In the genomic region with DNA sequence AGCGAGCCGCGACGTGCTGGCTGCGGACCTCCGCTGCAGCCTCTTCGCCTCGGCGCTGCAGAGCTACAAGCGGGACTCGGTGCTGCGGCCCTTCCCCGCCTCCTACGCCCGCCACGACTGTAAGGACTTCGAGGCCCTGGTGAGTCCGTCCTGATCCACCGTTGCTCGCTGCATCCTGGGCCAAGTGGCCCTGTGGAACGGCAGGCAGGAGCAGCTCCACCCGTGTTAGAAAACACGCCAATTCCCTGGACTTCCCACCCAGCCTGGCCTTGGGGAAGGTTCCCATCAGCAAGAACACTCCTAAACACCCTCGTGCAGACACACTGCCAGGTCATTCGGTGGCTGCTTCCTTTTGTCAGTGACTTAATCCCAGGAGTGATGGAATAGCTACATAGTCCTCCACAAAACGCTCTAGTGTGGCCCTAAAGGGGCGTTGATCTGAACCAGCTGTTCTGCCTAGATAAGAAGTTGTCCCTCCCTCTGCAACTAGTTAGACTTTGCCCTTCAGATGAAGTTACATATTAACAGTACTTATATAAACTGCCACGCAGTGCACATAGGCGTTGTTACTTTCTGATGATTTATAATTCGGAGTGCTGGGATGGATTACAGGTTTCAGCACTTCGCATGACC, we compare ENCODE assay signal across 8 mouse cellular contexts. TPM values are rescaled to one million over a fixed set of nuclear protein-coding genes. Genes with fewer than 3 reads are reported as not detected.
DNase-seq lines count a peak whose midpoint lies in the region; ATAC-seq and TF ChIP-seq lines count a peak whose summit lies in the region.

No protein-coding gene starts in this region.

- peak overlapping the region; percentile 72 for H3K4me2 ChIP-seq in hindbrain, embryonic 15.5 days
- H3K4me2 ChIP-seq in lung, embryonic 16.5 days (ENCODE audit: low read depth, low read length), result peak overlapping the region; percentile 95
- peak overlapping the region; percentile 96 for H3K4me2 ChIP-seq in stomach, postnatal 0 days (replicated peaks; ENCODE audit: low read depth)

- H3K36me3 ChIP-seq in hindbrain, embryonic 15.5 days, result no peaks in the 10 kb centered on the region
- H3K36me3 ChIP-seq in lung, embryonic 16.5 days (ENCODE audit: control insufficient read depth, insufficient read depth, low read length), result no peaks in the 10 kb centered on the region
- H3K36me3 ChIP-seq in stomach, postnatal 0 days (ENCODE audit: control insufficient read depth, insufficient read depth, low read length), result no peaks in the 10 kb centered on the region

- H3K4me1 ChIP-seq in hindbrain, embryonic 15.5 days (replicated peaks), result peaks cover 18% of the 10 kb centered on the region
- peaks cover 13% of the 10 kb centered on the region for H3K4me1 ChIP-seq in lung, embryonic 16.5 days (replicated peaks; ENCODE audit: control insufficient read depth, insufficient read depth, low read length)
- H3K4me1 ChIP-seq in stomach, postnatal 0 days (replicated peaks; ENCODE audit: control insufficient read depth, insufficient read depth), result 0 out of 2 replicates have a peak, but pooled peaks cover 3% of the 10 kb centered on the region

- TF ChIP-seq CTCF in left cerebral cortex, adult 2 months (IDR thresholded peaks at IDR 0.05), result no peak
- no peak for TF ChIP-seq CTCF in stomach, postnatal 0 days (IDR thresholded peaks at IDR 0.05; ENCODE audit: low read depth)

- no peaks in the 10 kb centered on the region for H3K9me3 ChIP-seq in hindbrain, embryonic 15.5 days
- H3K9me3 ChIP-seq in lung, embryonic 16.5 days (ENCODE audit: control insufficient read depth, low read length), result no peaks in the 10 kb centered on the region
- no peaks in the 10 kb centered on the region for H3K9me3 ChIP-seq in stomach, postnatal 0 days (ENCODE audit: control insufficient read depth, low read length)

- no peak for DNase-seq in left cerebral cortex, adult 2 months (ENCODE audit: extremely low spot score in 1 of 2, low spot score in 2 of 2)
- DNase-seq in left cerebral cortex, postnatal 10 days (ENCODE audit: extremely low spot score in 1 of 2, low spot score in 2 of 2), result no peak
- DNase-seq in embryo, embryonic 11 days, result peak; percentile 62
- DNase-seq in stomach, postnatal 0 days (ENCODE audit: low spot score), result peak; percentile 75
- no peak for DNase-seq in layer of hippocampus, adult 18-20 months (ENCODE audit: low spot score in 2 of 2)
- DNase-seq in ovary, adult 18-20 months (ENCODE audit: low spot score), result no peak

- H3K4me3 ChIP-seq in left cerebral cortex, adult 2 months, result peak overlapping the region; percentile 90
- H3K4me3 ChIP-seq in hindbrain, embryonic 15.5 days, result peak overlapping the region; percentile 64
- peak overlapping the region; percentile 72 for H3K4me3 ChIP-seq in lung, embryonic 16.5 days (ENCODE audit: low read length)
- peak overlapping the region; percentile 61 for H3K4me3 ChIP-seq in stomach, postnatal 0 days (ENCODE audit: low read depth, low read length)

- no peaks in the 10 kb centered on the region for H3K27me3 ChIP-seq in hindbrain, embryonic 15.5 days
- no peaks in the 10 kb centered on the region for H3K27me3 ChIP-seq in lung, embryonic 16.5 days (ENCODE audit: control insufficient read depth, insufficient read depth, low read depth, low read length)
- no peaks in the 10 kb centered on the region for H3K27me3 ChIP-seq in stomach, postnatal 0 days (ENCODE audit: control insufficient read depth, insufficient read depth, low read length)

- intact Hi-C loops in left cerebral cortex, adult 2 months (cut with DNase I), result loop anchor here (5.0 kb wide), 1 partner anchor 67 kb away; no protein-coding TSS in a partner anchor
- intact Hi-C loops in left cerebral cortex, postnatal 10 days (cut with DNase I), result no loop called here

- peak overlapping the region; percentile 78 for H3K9ac ChIP-seq in hindbrain, embryonic 15.5 days
- H3K9ac ChIP-seq in lung, embryonic 16.5 days (ENCODE audit: low read length), result peak overlapping the region; percentile 83
- peak overlapping the region; percentile 75 for H3K9ac ChIP-seq in stomach, postnatal 0 days (ENCODE audit: low read length)

- no peak for TF ChIP-seq EP300 in stomach, postnatal 0 days (optimal IDR thresholded peaks at IDR 0.05)

- WGBS in hindbrain, embryonic 15.5 days, result 10% methylated on average over 31 of the region's 31 CpGs
- WGBS in lung, embryonic 16.5 days, result 4% methylated on average over 31 of the region's 31 CpGs
- WGBS in stomach, postnatal 0 days, result 3% methylated on average over 31 of the region's 31 CpGs

- ATAC-seq in hindbrain, embryonic 15.5 days (ENCODE audit: low FRiP score, low read depth), result no peak; the same call in 1 of the 2 replicates
- peak; percentile 62 for ATAC-seq in lung, embryonic 16.5 days (ENCODE audit: low read depth)
- peak; percentile 79 for ATAC-seq in stomach, postnatal 0 days (ENCODE audit: low FRiP score, low TSS enrichment)

- peak overlapping the region; percentile 89 for H3K27ac ChIP-seq in left cerebral cortex, adult 2 months
- peak overlapping the region; percentile 91 for H3K27ac ChIP-seq in hindbrain, embryonic 15.5 days (replicated peaks)
- peak overlapping the region; percentile 93 for H3K27ac ChIP-seq in lung, embryonic 16.5 days (ENCODE audit: low read length)
- peak overlapping the region; percentile 96 for H3K27ac ChIP-seq in stomach, postnatal 0 days (replicated peaks)

RNA-seq across cellular contexts. Expression of a gene that starts 20.5 kb away (rescaled TPM):
- total RNA-seq in left cerebral cortex, adult 2 months (2021), result 1 to 10 TPM; 3.6 to 4.0 TPM
- 1 to 10 TPM; 4.1 to 4.6 TPM for total RNA-seq in left cerebral cortex, postnatal 10 days (2021)
- polyA plus RNA-seq in hindbrain, embryonic 15.5 days (2015; fragmentation: Nextera tagmentation; extraction: Ambion mirVana), result 6.7 and 8.1 TPM in 2 replicates
- polyA plus RNA-seq in lung, embryonic 16.5 days (2015; fragmentation: Nextera tagmentation; extraction: Ambion mirVana), result 5.7 TPM in 2 replicates
- 5.0 TPM in 2 replicates for polyA plus RNA-seq in stomach, postnatal 0 days (2015; fragmentation: Nextera tagmentation; extraction: Ambion mirVana)
- total RNA-seq in layer of hippocampus, adult 18-20 months (2021), result 1 to 10 TPM; 3.8 to 4.3 TPM

RNA-seq across cellular contexts. Expression of a gene that starts 49.4 kb away (rescaled TPM):
- under 1 TPM in 1 of 2 experiments, not detected in 1; 0.21 TPM for total RNA-seq in left cerebral cortex, adult 2 months (2021)
- total RNA-seq in left cerebral cortex, postnatal 10 days (2021), result under 1 TPM; 0.08 to 0.09 TPM
- 0.20 and 0.48 TPM in 2 replicates for polyA plus RNA-seq in hindbrain, embryonic 15.5 days (2015; fragmentation: Nextera tagmentation; extraction: Ambion mirVana)
- polyA plus RNA-seq in lung, embryonic 16.5 days (2015; fragmentation: Nextera tagmentation; extraction: Ambion mirVana), result 0.19 and 0.35 TPM in 2 replicates
- polyA plus RNA-seq in stomach, postnatal 0 days (2015; fragmentation: Nextera tagmentation; extraction: Ambion mirVana), result 0.61 and 0.79 TPM in 2 replicates
- not detected for total RNA-seq in layer of hippocampus, adult 18-20 months (2021)

Comparison
In these comparisons a context has a peak if more than half of its experiments do, and no peak if none do; other contexts are left out.
1. DNase-seq: peak in embryo, embryonic 11 days (single experiment) and stomach, postnatal 0 days (single experiment); none in left cerebral cortex, adult 2 months (0 of 2), left cerebral cortex, postnatal 10 days (0 of 2), layer of hippocampus, adult 18-20 months (0 of 2) and ovary, adult 18-20 months (single experiment).
2. Peak in every context shown above with its lines, with median percentiles within 50 percentile points of each other: H3K27ac ChIP-seq, H3K4me3 ChIP-seq, H3K4me2 ChIP-seq and H3K9ac ChIP-seq.